Mouse (Mus musculus): Measurements from ENCODE around the gene Gypa.

The Gypa gene

DNA sequence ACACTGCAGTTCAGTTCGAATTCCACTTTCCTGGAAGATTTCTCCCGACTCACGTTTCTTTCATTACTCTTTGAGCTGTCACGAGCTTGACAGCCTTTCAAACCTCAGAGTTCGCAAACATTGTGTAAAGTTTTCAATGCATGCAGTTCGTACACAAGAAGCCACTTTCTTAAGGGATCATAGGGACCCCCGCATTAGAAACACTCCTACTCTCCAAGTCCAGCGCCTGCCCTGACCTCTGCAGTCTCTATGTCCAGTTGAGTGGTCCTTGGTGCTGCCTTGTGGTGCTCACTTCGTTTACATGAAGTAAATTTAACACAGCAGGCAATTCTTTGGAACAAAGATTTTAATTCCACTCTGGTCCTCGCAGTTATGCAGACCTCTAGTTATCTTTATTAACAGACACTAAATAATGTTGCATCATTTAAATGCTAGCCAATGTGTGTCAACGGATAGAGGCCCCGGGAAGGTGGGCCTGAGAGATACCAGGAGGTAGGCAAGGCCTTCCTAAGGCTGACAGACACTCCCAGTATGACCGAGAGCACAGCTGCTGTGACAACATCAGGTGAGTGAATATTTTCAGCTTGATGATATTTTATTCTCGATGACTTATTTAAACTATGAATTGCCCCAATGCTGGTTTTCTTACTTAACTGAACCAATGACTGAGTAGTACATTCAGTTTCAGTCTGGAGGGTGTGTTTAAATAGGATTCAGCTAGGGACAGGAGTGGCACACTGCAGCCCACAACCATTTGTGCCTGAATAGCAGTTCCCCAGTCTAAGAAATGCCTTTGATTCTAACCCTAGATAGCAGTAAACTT is at the start of gene Gypa:
TSS of gene Gypa (plus strand) at position 259 of the 823 bp plus-strand sequence.
- in situ Hi-C loops (cut with MboI; ENCODE audit: unreplicated experiment in 2 of 2) = loop anchor here (5.0 to 25.0 kb wide), 5 partner anchors 191 to 1681 kb away; partner anchors contain the start of gene Lsm6 (in 1 of the 2)

GRCm38 (mm10) chr8:80444534-80445072 is 49.0 kb upstream of the Gypa start:
- in situ Hi-C loops (cut with MboI; ENCODE audit: unreplicated experiment in 2 of 2) = no loop called here

- in situ Hi-C loops (cut with MboI; ENCODE audit: unreplicated experiment in 2 of 2) = no loop called here
These were observed 46.4 kb upstream of the Gypa start for GRCm38 (mm10) chr8:80447217-80447616.

DNA sequence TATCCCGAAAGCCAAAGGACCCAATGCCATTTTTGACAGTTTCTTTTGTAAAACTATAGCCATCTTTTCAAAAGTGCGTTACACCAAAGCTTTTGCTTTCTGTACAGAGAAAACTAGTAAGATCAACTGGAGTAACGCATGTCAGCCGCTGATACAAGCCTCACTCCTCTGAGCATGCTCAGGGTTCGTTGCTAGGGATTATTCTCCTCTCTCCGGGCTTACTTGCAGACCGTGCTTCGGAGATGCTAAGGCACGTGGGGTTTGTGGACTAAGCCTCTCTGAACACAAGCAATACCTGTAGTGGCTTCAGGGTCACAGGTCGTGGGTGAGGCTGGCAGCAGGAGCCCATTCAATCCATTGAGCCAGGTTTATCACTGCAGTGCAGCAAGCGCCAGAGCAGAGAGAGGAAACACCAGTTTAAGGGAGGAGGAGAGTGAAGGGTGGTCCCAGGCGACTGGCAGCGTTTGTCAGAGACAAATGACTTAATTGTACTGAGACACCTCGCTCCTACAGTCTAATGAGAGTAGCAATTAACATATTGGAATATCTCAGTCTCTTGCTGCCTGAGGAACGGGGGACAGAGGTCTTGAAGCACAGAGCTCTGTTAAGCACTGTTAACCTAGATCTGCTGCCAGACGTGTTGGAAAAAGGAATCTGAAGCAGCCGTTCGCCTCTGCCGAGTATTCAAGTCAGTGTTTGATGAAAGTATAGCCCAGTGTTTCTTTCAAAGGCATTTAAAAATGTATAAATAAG is 41.5 kb upstream of the Gypa start:
- in situ Hi-C loops (cut with MboI; ENCODE audit: unreplicated experiment in 2 of 2) = no loop called here

DNA sequence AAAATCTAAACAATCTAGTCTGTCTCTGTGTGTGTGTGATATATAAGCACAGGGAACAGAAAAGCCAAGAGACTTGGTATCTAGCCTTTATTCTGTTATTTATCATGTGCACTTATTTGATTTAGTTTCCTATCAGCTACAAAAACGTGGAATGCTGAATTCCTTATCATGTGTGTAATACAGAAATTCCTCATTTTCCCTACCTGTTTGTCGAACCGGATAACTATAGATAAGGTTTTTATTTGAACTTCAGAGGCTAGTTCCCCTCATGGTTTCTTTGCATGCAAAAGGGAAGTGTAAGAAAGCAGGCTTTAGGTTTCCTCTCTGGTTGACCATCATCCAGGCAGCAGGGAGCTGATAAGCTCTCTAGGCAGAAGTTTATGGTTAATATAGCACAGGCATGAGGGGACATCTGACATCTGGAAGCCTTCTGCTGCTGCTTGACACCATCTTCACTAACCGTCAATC is 30.1 kb upstream of the Gypa start:
- in situ Hi-C loops (cut with MboI; ENCODE audit: unreplicated experiment in 2 of 2) = no loop called here

GRCm38 (mm10) chr8:80474971-80475370 is 18.6 kb upstream of the Gypa start:
- in situ Hi-C loops (cut with MboI; ENCODE audit: unreplicated experiment in 2 of 2) = loop anchor here (10.0 to 25.0 kb wide), 3 partner anchors 80 to 1663 kb away; partner anchors contain the start of gene Lsm6 (in 1 of the 2)

- in situ Hi-C loops (cut with MboI; ENCODE audit: unreplicated experiment in 2 of 2) = loop anchor here (10.0 to 25.0 kb wide), 3 partner anchors 83 to 1666 kb away; partner anchors contain the start of gene Lsm6 (in 1 of the 2)
These were observed 15.4 kb upstream of the Gypa start for GRCm38 (mm10) chr8:80478156-80478555.

DNA sequence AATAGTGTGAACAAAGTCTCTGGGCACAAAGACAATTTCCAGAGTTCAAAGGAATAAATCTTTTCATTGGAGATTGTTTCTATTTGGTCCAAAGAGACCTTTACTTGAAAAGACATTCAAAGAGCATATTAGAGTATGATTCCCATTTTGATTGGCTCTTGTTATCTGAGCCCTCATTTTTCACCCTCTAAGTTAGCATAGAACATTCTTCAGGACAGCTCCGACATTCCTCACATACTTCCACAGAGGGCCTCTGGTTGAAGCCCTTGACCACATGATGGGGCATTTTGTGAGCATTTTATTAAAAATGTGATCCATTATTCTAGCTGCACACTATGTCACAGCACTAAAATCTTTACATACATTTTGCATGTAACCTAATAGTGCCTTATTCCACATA is 14.5 kb upstream of the Gypa start:
- in situ Hi-C loops (cut with MboI; ENCODE audit: unreplicated experiment in 2 of 2) = loop anchor here (10.0 to 25.0 kb wide), 3 partner anchors 84 to 1667 kb away; partner anchors contain the start of gene Lsm6 (in 1 of the 2)

DNA sequence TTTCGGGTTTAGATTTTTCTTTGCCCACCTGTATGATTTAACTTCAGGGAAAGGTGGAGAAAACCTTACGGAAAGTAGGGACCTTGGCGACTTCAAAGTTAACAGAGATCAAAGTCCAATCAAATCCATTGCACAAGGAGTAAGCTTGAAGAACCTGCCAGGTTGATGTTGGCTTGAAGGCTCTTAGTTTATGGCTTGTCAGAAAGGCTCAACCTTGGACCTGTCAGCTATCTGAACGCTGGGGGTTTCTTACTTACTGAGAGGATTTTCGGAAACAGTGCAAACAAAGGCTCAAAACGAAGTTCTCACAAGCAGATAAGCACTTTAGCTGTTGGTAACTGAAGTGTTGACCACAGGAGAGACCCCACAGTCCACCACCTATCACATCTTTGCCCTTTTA is 11.4 kb upstream of the Gypa start:
- in situ Hi-C loops (cut with MboI; ENCODE audit: unreplicated experiment in 2 of 2) = loop anchor here (5.0 to 25.0 kb wide), 5 partner anchors 530 to 1670 kb away; partner anchors contain the start of gene Lsm6 (in 1 of the 2)

DNA sequence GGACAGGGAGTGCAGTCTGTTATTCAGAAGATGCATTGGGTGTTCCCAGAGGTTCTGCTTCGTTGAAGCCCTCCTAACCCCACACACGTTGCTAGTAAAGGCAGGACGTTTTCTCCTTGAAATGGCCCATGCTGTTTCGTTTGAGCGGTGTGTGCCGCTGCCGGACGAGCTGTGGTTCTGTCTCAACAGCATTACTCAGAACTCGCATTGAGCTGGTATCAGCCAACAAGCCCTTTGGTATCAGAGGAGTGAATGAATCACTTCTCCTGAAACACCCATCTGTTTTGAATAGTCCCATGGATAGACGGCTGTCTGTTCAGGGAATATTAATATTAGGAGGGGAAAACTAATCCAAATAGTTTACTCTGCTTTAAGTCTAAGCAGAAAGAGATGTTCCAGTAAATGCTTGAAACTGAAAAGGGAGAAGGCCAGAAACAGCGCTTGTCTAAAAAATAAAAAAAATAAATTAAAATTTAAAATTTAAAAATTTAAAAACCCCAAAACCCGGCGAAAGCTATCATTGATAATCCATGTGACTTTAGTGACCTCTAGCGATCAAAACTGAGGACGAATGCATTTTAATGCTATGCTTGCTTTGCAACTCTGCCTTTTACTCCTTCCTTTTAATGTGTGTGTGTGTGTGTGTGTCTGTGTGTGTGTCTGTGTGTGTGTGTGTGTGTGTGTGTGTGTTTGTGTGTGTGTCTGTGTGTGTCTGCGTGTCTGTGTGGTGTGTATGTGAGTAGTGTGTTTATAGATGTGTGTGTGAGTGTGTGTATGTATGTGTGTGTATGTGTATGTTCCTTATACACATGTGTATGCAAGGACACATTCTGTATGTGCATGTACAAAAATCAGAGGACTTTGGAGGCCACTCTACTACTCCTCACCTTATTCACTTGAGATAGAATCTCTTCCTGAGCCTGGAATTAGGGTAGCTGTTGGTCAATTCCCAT is 10.5 kb upstream of the Gypa start:
- in situ Hi-C loops (cut with MboI; ENCODE audit: unreplicated experiment in 2 of 2) = loop anchor here (5.0 to 25.0 kb wide), 5 partner anchors 531 to 1671 kb away; partner anchors contain the start of gene Lsm6 (in 1 of the 2)

GRCm38 (mm10) chr8:80491562-80491961 is 2.0 kb upstream of the Gypa start:
- in situ Hi-C loops (cut with MboI; ENCODE audit: unreplicated experiment in 2 of 2) = loop anchor here (5.0 to 25.0 kb wide), 5 partner anchors 193 to 1679 kb away; partner anchors contain the start of gene Lsm6 (in 1 of the 2)

- in situ Hi-C loops (cut with MboI; ENCODE audit: unreplicated experiment in 2 of 2) = loop anchor here (5.0 to 25.0 kb wide), 5 partner anchors 192 to 1681 kb away; partner anchors contain the start of gene Lsm6 (in 1 of the 2)
These were observed 567 bp upstream of the Gypa start for GRCm38 (mm10) chr8:80492987-80493441.

GRCm38 (mm10) chr8:80494346-80494660 is 722 bp downstream of the Gypa start:
- in situ Hi-C loops (cut with MboI; ENCODE audit: unreplicated experiment in 2 of 2) = loop anchor here (5.0 to 25.0 kb wide), 5 partner anchors 190 to 1682 kb away; partner anchors contain the start of gene Lsm6 (in 1 of the 2)

- in situ Hi-C loops (cut with MboI; ENCODE audit: unreplicated experiment in 2 of 2) = loop anchor here (5.0 to 25.0 kb wide), 6 partner anchors 187 to 1683 kb away; partner anchors contain the start of gene Lsm6 (in 1 of the 2)
These were observed 1.2 kb downstream of the Gypa start for GRCm38 (mm10) chr8:80494819-80495218.

GRCm38 (mm10) chr8:80495527-80495926 is 1.9 kb downstream of the Gypa start:
- in situ Hi-C loops (cut with MboI; ENCODE audit: unreplicated experiment in 2 of 2) = loop anchor here (5.0 to 25.0 kb wide), 5 partner anchors 187 to 1683 kb away; partner anchors contain the start of gene Lsm6 (in 1 of the 2)

DNA sequence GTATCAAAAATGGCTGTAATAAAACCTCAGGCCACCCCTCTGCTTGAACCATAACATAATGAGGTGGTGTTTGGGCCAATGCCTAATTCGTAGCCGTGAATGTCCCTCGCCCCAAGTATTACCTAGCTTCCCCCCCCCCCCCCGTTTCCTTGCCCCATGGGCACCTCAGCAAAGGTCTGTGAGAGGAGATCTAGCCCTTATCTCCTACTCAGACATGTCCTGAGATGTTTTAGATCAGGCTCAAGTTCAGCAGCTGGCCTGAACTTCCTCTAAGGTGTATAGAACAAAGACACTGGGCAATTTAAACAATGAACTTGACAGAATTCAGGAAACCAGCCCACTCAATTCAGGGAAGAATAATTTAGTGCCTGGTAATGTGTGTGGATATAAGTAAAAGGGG is 3.7 kb downstream of the Gypa start:
- in situ Hi-C loops (cut with MboI; ENCODE audit: unreplicated experiment in 2 of 2) = loop anchor here (5.0 to 25.0 kb wide), 5 partner anchors 185 to 1685 kb away; partner anchors contain the start of gene Lsm6 (in 1 of the 2)

DNA sequence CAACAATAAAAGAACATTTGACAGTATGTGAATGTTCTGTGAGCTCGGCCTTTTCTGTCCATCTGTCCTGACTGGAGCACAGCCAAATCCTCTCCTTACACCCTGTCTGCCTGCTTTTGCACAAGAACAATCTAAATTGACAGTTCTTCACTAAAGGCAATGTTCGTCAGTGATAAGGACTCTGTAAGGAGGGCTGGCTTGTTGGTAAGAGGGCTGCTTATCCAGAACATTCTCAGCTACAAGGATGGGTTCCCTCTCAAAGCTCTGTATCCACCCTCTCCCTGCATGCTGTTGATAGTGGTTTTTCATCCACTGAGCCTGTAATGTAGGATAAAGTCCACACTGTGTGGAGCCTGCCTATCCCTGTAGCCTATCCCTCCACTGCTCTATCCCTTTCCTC is 6.7 kb downstream of the Gypa start:
- in situ Hi-C loops (cut with MboI; ENCODE audit: unreplicated experiment in 2 of 2) = no loop called here

- in situ Hi-C loops (cut with MboI; ENCODE audit: unreplicated experiment in 2 of 2) = no loop called here
These were observed 7.2 kb downstream of the Gypa start for GRCm38 (mm10) chr8:80500773-80501172.

GRCm38 (mm10) chr8:80501283-80501682 is 7.7 kb downstream of the Gypa start:
- in situ Hi-C loops (cut with MboI; ENCODE audit: unreplicated experiment in 2 of 2) = no loop called here

Measured in v-Abl transformed pro-B cells (cell line).